Mouse (Mus musculus) C2C12 (cell line): ENCODE data around the gene Sema4d. TPM values are rescaled to one million over a fixed set of nuclear protein-coding genes. Genes with fewer than 3 reads are reported as not detected.

Experiments used
- H3K27me3 ChIP-seq: one replicate; pipeline ENCODE4 v1.6.1; 2011; ENCODE audit not compliant: control insufficient read depth, insufficient read depth, insufficient read length
- H3K36me3 ChIP-seq: one replicate; pipeline ENCODE4 v1.6.1; 2011; ENCODE audit not compliant: control insufficient read depth, insufficient read depth
- H3K4me3 ChIP-seq: one replicate; pipeline ENCODE4 v1.5.1; 2011; ENCODE audit warnings: mild to moderate bottlenecking, control low read depth; ENCODE audit not compliant: poor library complexity, insufficient read depth, severe bottlenecking
- H3K79me2 ChIP-seq: one replicate; pipeline ENCODE4 v1.6.1; 2011; ENCODE audit not compliant: control insufficient read depth, insufficient read depth
- H3K79me3 ChIP-seq: one replicate; pipeline ENCODE4 v1.6.1; 2011; ENCODE audit warnings: low read depth, control low read depth
- H3ac ChIP-seq: one replicate; pipeline ENCODE3; 2011; ENCODE audit warnings: low read depth; ENCODE audit not compliant: control insufficient read depth, insufficient read length
- CEBPB ChIP-seq: IDR thresholded peaks from one replicate; pipeline ENCODE4 v1.6.1; 2011; ENCODE audit warnings: low read depth, mild to moderate bottlenecking, control low read depth, moderate library complexity
- CTCF ChIP-seq: IDR thresholded peaks from one replicate; pipeline ENCODE4 v1.5.1; 2011; ENCODE audit not compliant: control insufficient read depth, insufficient read depth, insufficient read length
- FOSL1 ChIP-seq: IDR thresholded peaks from one replicate; pipeline ENCODE4 v1.8.0; 2011; ENCODE audit warnings: mild to moderate bottlenecking, low read length; ENCODE audit not compliant: poor library complexity, insufficient read depth, severe bottlenecking
- MAX ChIP-seq: IDR thresholded peaks from one replicate; pipeline ENCODE4 v1.6.1; 2011; ENCODE audit warnings: mild to moderate bottlenecking, control low read depth
- MYOD1 ChIP-seq: IDR thresholded peaks from one replicate; pipeline ENCODE4 v1.6.1; 2011; ENCODE audit warnings: low read depth; ENCODE audit not compliant: control insufficient read depth, insufficient read length
- MYOG ChIP-seq: IDR thresholded peaks from one replicate; pipeline ENCODE4 v1.6.1; 2011; ENCODE audit not compliant: control insufficient read depth, insufficient read length; ENCODE audit errors: extremely low read depth
- USF1 ChIP-seq: IDR thresholded peaks from one replicate; pipeline ENCODE4 v1.6.1; 2011; ENCODE audit warnings: low read depth, mild to moderate bottlenecking, control low read depth, moderate library complexity
- polyA plus RNA-seq: library from polyadenylated mRNA; unstranded; fragments of >200 nt; fragmentation: generic; extraction: Trizol; gene quantifications from one replicate; pipeline ENCODE4 v1.2.1, GENCODE M21; 2012; ENCODE audit warnings: missing spikeins

Sema4d gene
- polyA plus RNA-seq, 1 experiment: 0.20 TPM

- H3ac ChIP-seq: no peak overlapping the region
- H3K4me3 ChIP-seq: no peak overlapping the region
- no peaks in the 10 kb centered on the region for H3K79me3 ChIP-seq
- no peaks in the 10 kb centered on the region for H3K36me3 ChIP-seq
- no peaks in the 10 kb centered on the region for H3K27me3 ChIP-seq
- TF ChIP-seq CEBPB (no peak), CTCF (no peak), USF1 (no peak), FOSL1 (no peak), MAX (no peak), MYOG (no peak), MYOD1 (no peak)
- no peaks in the 10 kb centered on the region for H3K79me2 ChIP-seq
Observed at GRCm38 (mm10) chr13:51716350-51717263, 76.9 kb downstream of the Sema4d start.

GRCm38 (mm10) chr13:51712022-51712421, 81.5 kb downstream of the Sema4d start:
- TF ChIP-seq FOSL1: no peak
- no peak for TF ChIP-seq MYOD1
- no peak for TF ChIP-seq CTCF
- no peak for TF ChIP-seq CEBPB
- no peak for TF ChIP-seq MYOG
- TF ChIP-seq MAX: no peak
- TF ChIP-seq USF1: no peak
- H3K27me3 ChIP-seq: no peaks in the 10 kb centered on the region
- no peaks in the 10 kb centered on the region for H3K36me3 ChIP-seq

GRCm38 (mm10) chr13:51710738-51711137, 82.8 kb downstream of the Sema4d start:
- no peak for TF ChIP-seq USF1
- no peak for TF ChIP-seq CEBPB
- TF ChIP-seq FOSL1: no peak
- TF ChIP-seq CTCF: no peak
- no peak for TF ChIP-seq MAX
- no peak overlapping the region for H3K4me3 ChIP-seq
- no peak overlapping the region for H3ac ChIP-seq
- no peaks in the 10 kb centered on the region for H3K27me3 ChIP-seq
- no peaks in the 10 kb centered on the region for H3K36me3 ChIP-seq
- no peaks in the 10 kb centered on the region for H3K79me2 ChIP-seq
- H3K79me3 ChIP-seq: no peaks in the 10 kb centered on the region

More at GRCm38 (mm10) chr13:51712022-51712421, 81.5 kb downstream of the Sema4d start:
- Histone ChIP-seq H3K79me3 (no peaks in the 10 kb centered on the region), H3K79me2 (no peaks in the 10 kb centered on the region), H3ac (no peak overlapping the region), H3K4me3 (no peak overlapping the region)

- Histone ChIP-seq H3K36me3 (no peaks in the 10 kb centered on the region), H3ac (no peak overlapping the region), H3K27me3 (no peaks in the 10 kb centered on the region), H3K79me3 (no peaks in the 10 kb centered on the region), H3K4me3 (no peak overlapping the region), H3K79me2 (no peaks in the 10 kb centered on the region)
- TF ChIP-seq MYOD1: no peak
- no peak for TF ChIP-seq CEBPB
- TF ChIP-seq MYOG: no peak
- no peak for TF ChIP-seq FOSL1
- TF ChIP-seq USF1: no peak
- no peak for TF ChIP-seq MAX
- TF ChIP-seq CTCF: no peak
Observed at GRCm38 (mm10) chr13:51705882-51706854, 87.4 kb downstream of the Sema4d start.

- TF ChIP-seq USF1 (no peak), MYOG (no peak), MYOD1 (no peak), CEBPB (no peak), FOSL1 (no peak), CTCF (no peak), MAX (no peak)
- no peaks in the 10 kb centered on the region for H3K79me3 ChIP-seq
Observed at GRCm38 (mm10) chr13:51703893-51704292, 89.7 kb downstream of the Sema4d start.

More at GRCm38 (mm10) chr13:51703893-51704292, 89.7 kb downstream of the Sema4d start:
- Histone ChIP-seq H3K27me3 (no peaks in the 10 kb centered on the region), H3ac (no peak overlapping the region), H3K79me2 (no peaks in the 10 kb centered on the region), H3K4me3 (no peak overlapping the region), H3K36me3 (no peaks in the 10 kb centered on the region)
